Mouse (Mus musculus) embryonic facial prominence, embryonic 12.5 days (tissue): ENCODE measurements around the gene Pigyl. TPM values are rescaled to one million over a fixed set of nuclear protein-coding genes. Genes with fewer than 3 reads are reported as not detected.

ENCODE experiments used
- ATAC-seq: fragments of 200-750 bp; cut with Nextera tagmentation; 2 replicates; pipeline ENCODE4 v1.8.0; 2017; ENCODE audit not compliant: insufficient number of reproducible peaks, insufficient read depth, low FRiP score, low TSS enrichment
- H3K27ac ChIP-seq: fragments of 300-500 bp; sonication (generic); 2 replicates; pipeline ENCODE4 v1.5.1; 2016; ENCODE audit warnings: mild to moderate bottlenecking
- H3K27me3 ChIP-seq: fragments of 300-500 bp; sonication (generic); 2 replicates; pipeline ENCODE4 v1.6.1; 2016; ENCODE audit warnings: mild to moderate bottlenecking, moderate library complexity
- H3K36me3 ChIP-seq: fragments of 300-500 bp; sonication (generic); 2 replicates; pipeline ENCODE4 v1.6.1; 2016; ENCODE audit warnings: mild to moderate bottlenecking
- H3K4me1 ChIP-seq: fragments of 300-500 bp; sonication (generic); 2 replicates; pipeline ENCODE4 v1.6.1; 2016
- H3K4me2 ChIP-seq: fragments of 300-500 bp; sonication (generic); replicated peaks from 2 replicates; pipeline ENCODE4 v1.6.1; 2016; ENCODE audit warnings: mild to moderate bottlenecking, moderate library complexity
- H3K4me3 ChIP-seq: fragments of 300-500 bp; sonication (generic); 2 replicates; pipeline ENCODE4 v1.5.1; 2016; ENCODE audit warnings: mild to moderate bottlenecking
- H3K9ac ChIP-seq: fragments of 300-500 bp; sonication (generic); 2 replicates; pipeline ENCODE4 v1.6.1; 2016; ENCODE audit warnings: mild to moderate bottlenecking, moderate library complexity
- H3K9me3 ChIP-seq: fragments of 300-500 bp; sonication (generic); 2 replicates; pipeline ENCODE4 v1.6.1; 2016; ENCODE audit warnings: mild to moderate bottlenecking, moderate library complexity
- WGBS: fragments of 180-500 bp; shearing (Covaris S2); methylation state at CpG from one replicate; pipeline ENCODE4 v1.1.7; 2016; 5-methylcytosine and 5-hydroxymethylcytosine counted together
- microRNA-seq: library from miRNA; unstranded; fragments of <30 nt; microRNA quantifications from one replicate; pipeline ENCODE4, GENCODE M21; 2017
- polyA plus RNA-seq: library from polyadenylated mRNA; unstranded; fragments of >200 nt; fragmentation: Nextera tagmentation; extraction: Ambion mirVana; gene quantifications from 2 replicates; pipeline ENCODE4 v1.2.1, GENCODE M21; 2016

Pigyl gene
- polyA plus RNA-seq, 1 experiment from 2014 or later: 66.1 TPM

DNA sequence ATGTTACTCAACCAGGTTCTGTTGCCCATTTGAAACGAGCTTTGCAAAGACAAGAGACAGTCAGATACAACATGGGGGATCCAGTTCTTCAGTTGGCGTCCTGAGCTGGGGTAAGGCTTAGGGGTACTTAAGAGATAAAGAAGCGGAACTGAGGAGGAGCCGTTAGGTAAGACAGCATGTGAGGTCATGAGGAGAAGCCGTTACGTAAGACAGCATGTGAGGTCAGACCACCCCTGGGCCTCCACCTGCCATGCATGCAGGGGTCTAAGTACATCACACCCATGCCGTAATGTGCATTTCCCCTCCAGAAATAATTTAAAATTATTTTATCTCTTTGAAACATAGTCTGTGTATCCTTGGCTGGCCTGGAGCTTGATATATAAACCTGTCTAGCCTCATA lies 6.3 kb downstream of the Pigyl start:
- H3K36me3 ChIP-seq: 0 out of 2 replicates have a peak, but pooled peaks cover 4% of the 10 kb centered on the region
- no peaks in the 10 kb centered on the region for H3K9me3 ChIP-seq
- no peak overlapping the region for H3K4me3 ChIP-seq
- no peak overlapping the region for H3K27ac ChIP-seq
- H3K4me1 ChIP-seq: peaks cover 2% of the 10 kb centered on the region
- H3K4me2 ChIP-seq: no peak overlapping the region
- H3K27me3 ChIP-seq: 0 out of 2 replicates have a peak, but pooled peaks cover 1% of the 10 kb centered on the region
- WGBS: 81% methylated on average over 7 of the region's 7 CpGs
- ATAC-seq: no peak
- H3K9ac ChIP-seq: no peak overlapping the region

GRCm38 (mm10) chr9:22164711-22165668 lies 8.3 kb downstream of the Pigyl start:
- Histone ChIP-seq H3K27ac (0 out of 2 replicates have a peak overlapping the region, but pooled peaks have one; percentile 26), H3K9me3 (no peaks in the 10 kb centered on the region), H3K9ac (peak overlapping the region; percentile 67), H3K4me1 (no peaks in the 10 kb centered on the region), H3K4me3 (peak overlapping the region; percentile 55), H3K36me3 (no peaks in the 10 kb centered on the region), H3K27me3 (no peaks in the 10 kb centered on the region), H3K4me2 (peak overlapping the region; percentile 95)
- 2% methylated on average over 53 of the region's 54 CpGs for WGBS
- ATAC-seq: peak; percentile 73

DNA sequence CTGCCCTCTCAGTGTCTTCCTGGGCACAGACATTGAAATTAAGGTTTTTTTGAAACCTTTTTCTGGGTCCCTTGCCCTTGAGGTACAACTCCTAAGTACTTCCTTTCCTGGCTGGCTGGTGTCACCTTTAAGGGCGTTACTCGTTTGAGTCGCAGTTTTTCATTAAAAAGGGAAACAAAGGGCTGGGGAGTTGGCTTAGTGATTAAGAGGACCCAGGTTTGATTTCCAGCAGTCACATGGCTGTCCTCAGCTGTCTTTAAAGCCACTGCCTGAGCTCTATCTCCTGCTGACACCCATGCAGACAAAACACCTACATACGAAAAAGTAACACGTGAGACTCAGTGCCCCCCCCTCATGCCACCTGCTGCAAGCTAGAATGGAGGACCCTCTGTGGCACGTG lies 9.3 kb downstream of the Pigyl start:
- Histone ChIP-seq H3K9me3 (no peaks in the 10 kb centered on the region), H3K27ac (no peak overlapping the region), H3K4me2 (no peak overlapping the region), H3K36me3 (no peaks in the 10 kb centered on the region), H3K4me3 (no peak overlapping the region), H3K27me3 (no peaks in the 10 kb centered on the region), H3K4me1 (no peaks in the 10 kb centered on the region), H3K9ac (no peak overlapping the region)
- WGBS: 50% methylated on average over 6 of the region's 6 CpGs
- no peak for ATAC-seq

DNA sequence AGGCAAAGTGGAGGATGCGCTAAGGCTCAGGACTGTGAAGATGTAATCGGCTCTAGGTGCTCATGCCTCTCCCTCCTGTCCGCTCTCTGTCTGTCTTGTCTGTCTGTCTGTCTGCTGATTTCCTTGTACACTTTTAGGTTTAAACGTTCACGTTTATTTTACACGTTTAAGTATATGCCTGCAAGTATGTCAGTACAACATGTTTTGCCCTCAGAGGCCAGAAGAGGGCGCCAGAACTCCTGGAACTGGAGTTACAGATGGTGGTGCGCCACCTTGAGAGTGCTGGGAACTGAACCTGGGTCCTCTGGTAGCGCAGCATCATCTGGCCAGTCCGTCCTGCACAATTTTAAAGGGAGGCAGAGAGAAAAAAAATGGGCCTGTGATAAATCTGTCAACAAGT lies 10.0 kb downstream of the Pigyl start:
- Histone ChIP-seq H3K9me3 (no peaks in the 10 kb centered on the region), H3K36me3 (no peaks in the 10 kb centered on the region), H3K4me1 (no peaks in the 10 kb centered on the region), H3K9ac (no peak overlapping the region), H3K27me3 (no peaks in the 10 kb centered on the region), H3K4me3 (no peak overlapping the region), H3K27ac (no peak overlapping the region), H3K4me2 (no peak overlapping the region)
- ATAC-seq: no peak
- WGBS: 90% methylated on average over 10 of the region's 10 CpGs

GRCm38 (mm10) chr9:22167751-22168150 lies 11.1 kb downstream of the Pigyl start:
- H3K36me3 ChIP-seq: no peaks in the 10 kb centered on the region
- H3K27ac ChIP-seq: no peak overlapping the region
- H3K9ac ChIP-seq: no peak overlapping the region
- no peaks in the 10 kb centered on the region for H3K27me3 ChIP-seq
- H3K4me3 ChIP-seq: no peak overlapping the region
- WGBS: 97% methylated on average over 4 of the region's 4 CpGs
- no peak overlapping the region for H3K4me2 ChIP-seq
- ATAC-seq: no peak
- H3K4me1 ChIP-seq: no peaks in the 10 kb centered on the region
- no peaks in the 10 kb centered on the region for H3K9me3 ChIP-seq

- Histone ChIP-seq H3K9me3 (no peaks in the 10 kb centered on the region), H3K36me3 (no peaks in the 10 kb centered on the region), H3K9ac (no peak overlapping the region), H3K4me1 (no peaks in the 10 kb centered on the region), H3K27ac (no peak overlapping the region), H3K4me3 (no peak overlapping the region), H3K27me3 (no peaks in the 10 kb centered on the region), H3K4me2 (no peak overlapping the region)
- WGBS: 95% methylated on average over 11 of the region's 11 CpGs
- no peak for ATAC-seq
These were observed 12.7 kb downstream of the Pigyl start for GRCm38 (mm10) chr9:22169327-22169726.

DNA sequence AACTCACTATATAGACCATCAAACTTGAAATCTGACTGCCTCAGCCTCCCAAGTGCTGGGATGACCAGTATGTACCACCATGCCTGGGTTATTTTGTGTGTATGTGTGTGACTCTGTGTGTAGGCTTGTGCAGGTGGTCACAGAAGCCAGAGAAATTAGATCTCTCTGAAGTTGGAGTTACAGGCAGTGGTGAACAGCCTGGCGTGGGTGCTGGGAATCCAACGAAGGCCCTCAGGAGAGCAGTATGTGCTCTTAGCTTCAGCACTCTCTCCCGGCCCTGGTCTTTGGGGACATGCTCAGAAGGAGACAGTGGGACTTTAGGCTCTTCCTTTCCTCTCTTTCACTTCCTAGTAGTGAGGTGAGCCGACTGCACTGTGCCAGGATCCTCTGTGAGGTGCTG lies 15.7 kb downstream of the Pigyl start:
- Histone ChIP-seq H3K4me1 (no peaks in the 10 kb centered on the region), H3K27ac (no peak overlapping the region), H3K9me3 (peaks cover 3% of the 10 kb centered on the region; the same call in 1 of the 2 replicates), H3K9ac (no peak overlapping the region), H3K27me3 (no peaks in the 10 kb centered on the region), H3K36me3 (no peaks in the 10 kb centered on the region), H3K4me2 (no peak overlapping the region), H3K4me3 (no peak overlapping the region)
- ATAC-seq: no peak
- WGBS: 90% methylated on average over 4 of the region's 4 CpGs

- ATAC-seq: peak; percentile 69
- Histone ChIP-seq H3K27me3 (no peaks in the 10 kb centered on the region), H3K36me3 (no peaks in the 10 kb centered on the region), H3K4me3 (peak within 1 kb of the TSS; percentile 41), H3K4me1 (no peaks in the 10 kb centered on the region; the same call in 1 of the 2 replicates), H3K9me3 (peaks cover 9% of the 10 kb centered on the region; the same call in 1 of the 2 replicates), H3K27ac (no peak within 1 kb of the TSS), H3K9ac (peak within 1 kb of the TSS; percentile 34), H3K4me2 (peak within 1 kb of the TSS; percentile 69)
- WGBS: 15% methylated on average over 43 of the region's 43 CpGs
These were observed 31.5 kb downstream of the Pigyl start, which contains the start of gene Zfp872 for GRCm38 (mm10) chr9:22188025-22188611. Gene Zfp872 (plus strand): TSS chr9:22188090.

DNA sequence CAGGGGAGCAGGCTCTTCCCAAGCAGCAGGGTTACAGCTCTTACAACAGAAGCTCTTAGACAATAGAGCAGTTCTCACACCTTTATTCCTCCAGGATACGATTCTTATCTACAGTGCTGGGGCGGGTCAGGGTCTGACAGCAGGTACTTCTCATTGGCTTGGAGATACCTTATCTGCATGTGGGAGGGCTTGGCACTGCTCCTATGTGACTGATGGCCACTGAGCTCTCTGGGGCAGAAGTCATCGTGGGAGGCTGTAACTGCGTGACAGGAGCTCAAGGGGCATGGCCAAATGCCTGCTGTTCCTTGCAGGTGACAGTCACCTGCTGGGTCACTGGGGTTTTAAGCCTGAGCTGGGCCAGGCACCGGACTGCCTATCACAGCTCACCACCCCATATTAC lies 39.8 kb downstream of the Pigyl start:
- no peak overlapping the region for H3K27ac ChIP-seq
- no peaks in the 10 kb centered on the region for H3K27me3 ChIP-seq
- no peaks in the 10 kb centered on the region for H3K4me1 ChIP-seq
- no peak overlapping the region for H3K9ac ChIP-seq
- H3K4me2 ChIP-seq: no peak overlapping the region
- 43% methylated on average over 5 of the region's 5 CpGs for WGBS
- H3K9me3 ChIP-seq: peaks cover 21% of the 10 kb centered on the region
- no peak overlapping the region for H3K4me3 ChIP-seq
- H3K36me3 ChIP-seq: no peaks in the 10 kb centered on the region
- ATAC-seq: no peak

Small RNAs within 50 kb of the gene (microRNA-seq; reads per million reads assigned to microRNA genes)
- gene Mir7084: not detected

Other genes with a start within 250 kb of the Pigyl start
- gene Rab3d, start 238.7 kb upstream of the Pigyl start, polyA plus RNA-seq: 10.2 and 11.1 TPM in 2 replicates
- gene Ccdc159, start 229.4 kb upstream of the Pigyl start, polyA plus RNA-seq: 5.3 and 5.6 TPM in 2 replicates
- 40.5 and 42.4 TPM in 2 replicates for gene Tmem205, start 229.3 kb upstream of the Pigyl start, polyA plus RNA-seq
- 15.9 and 16.2 TPM in 2 replicates for gene Plppr2, start 219.8 kb upstream of the Pigyl start, polyA plus RNA-seq
- gene Swsap1, start 201.1 kb upstream of the Pigyl start, polyA plus RNA-seq: 5.6 and 7.0 TPM in 2 replicates
- 6.6 and 7.8 TPM in 2 replicates for gene Epor, start 193.3 kb upstream of the Pigyl start, polyA plus RNA-seq
- 1.3 and 1.4 TPM in 2 replicates for gene Rgl3, start 167.4 kb upstream of the Pigyl start, polyA plus RNA-seq
- gene Ccdc151, start 154.2 kb upstream of the Pigyl start, polyA plus RNA-seq: 2.0 and 2.2 TPM in 2 replicates
- gene Prkcsh, start 154.0 kb upstream of the Pigyl start, polyA plus RNA-seq: 113 and 115 TPM in 2 replicates
- gene Elavl3, start 104.8 kb upstream of the Pigyl start, polyA plus RNA-seq: 6.4 and 8.2 TPM in 2 replicates
- not detected in 2 replicates for gene Gm49318, start 85.6 kb upstream of the Pigyl start, polyA plus RNA-seq
- 15.0 and 15.8 TPM in 2 replicates for gene Zfp653, start 85.5 kb upstream of the Pigyl start, polyA plus RNA-seq
- gene Ecsit, start 71.4 kb upstream of the Pigyl start, polyA plus RNA-seq: 36.7 and 38.0 TPM in 2 replicates
- 2.1 and 3.3 TPM in 2 replicates for gene Cnn1, start 57.6 kb upstream of the Pigyl start, polyA plus RNA-seq
- gene Elof1, start 39.7 kb upstream of the Pigyl start, polyA plus RNA-seq: 185 and 200 TPM in 2 replicates
- 8.2 and 8.5 TPM in 2 replicates for gene Acp5, start 21.1 kb upstream of the Pigyl start, polyA plus RNA-seq
- gene Zfp872, start 31.2 kb downstream of the Pigyl start, polyA plus RNA-seq: 0.17 and 0.20 TPM in 2 replicates
- gene Zfp809, start 68.9 kb downstream of the Pigyl start, polyA plus RNA-seq: 12.4 and 12.5 TPM in 2 replicates
- gene Zfp599, start 103.0 kb downstream of the Pigyl start, polyA plus RNA-seq: 7.5 and 7.6 TPM in 2 replicates
- 36.4 and 37.4 TPM in 2 replicates for gene Zfp810, start 150.8 kb downstream of the Pigyl start, polyA plus RNA-seq
- 44.0 and 44.8 TPM in 2 replicates for gene Anln, start 232.3 kb downstream of the Pigyl start, polyA plus RNA-seq